Mouse (Mus musculus): Measurements from ENCODE around the gene Wasf2.

- TF ChIP-seq CTCF (IDR thresholded peaks at IDR 0.05; ENCODE audit: low read depth, low read length) (no peak), POLR2A (IDR thresholded peaks at IDR 0.05; ENCODE audit: borderline replicate concordance, low read depth, low read length) (no peak)
These were observed 45.9 kb downstream of the Wasf2 start for GRCm38 (mm10) chr4:133175998-133176760.
